Mouse (Mus musculus) neural tube, embryonic 10.5 days (tissue): ENCODE data around the gene Ttc30a2.
A peak's percentile ranks its signal among the peaks of the same experiment; 100 is the strongest.
"Not testable (repeated sequence)": the region's sequence is repeated elsewhere in the genome, so short reads cannot be mapped to it uniquely, and the experiment has no call there.

Source experiments
- DNase-seq: peaks from one replicate; pipeline ENCODE4 v3.0.0-alpha.2; 2017; ENCODE audit warnings: low spot score; ENCODE audit errors: extremely low spot score

Ttc30a2 gene

DNA sequence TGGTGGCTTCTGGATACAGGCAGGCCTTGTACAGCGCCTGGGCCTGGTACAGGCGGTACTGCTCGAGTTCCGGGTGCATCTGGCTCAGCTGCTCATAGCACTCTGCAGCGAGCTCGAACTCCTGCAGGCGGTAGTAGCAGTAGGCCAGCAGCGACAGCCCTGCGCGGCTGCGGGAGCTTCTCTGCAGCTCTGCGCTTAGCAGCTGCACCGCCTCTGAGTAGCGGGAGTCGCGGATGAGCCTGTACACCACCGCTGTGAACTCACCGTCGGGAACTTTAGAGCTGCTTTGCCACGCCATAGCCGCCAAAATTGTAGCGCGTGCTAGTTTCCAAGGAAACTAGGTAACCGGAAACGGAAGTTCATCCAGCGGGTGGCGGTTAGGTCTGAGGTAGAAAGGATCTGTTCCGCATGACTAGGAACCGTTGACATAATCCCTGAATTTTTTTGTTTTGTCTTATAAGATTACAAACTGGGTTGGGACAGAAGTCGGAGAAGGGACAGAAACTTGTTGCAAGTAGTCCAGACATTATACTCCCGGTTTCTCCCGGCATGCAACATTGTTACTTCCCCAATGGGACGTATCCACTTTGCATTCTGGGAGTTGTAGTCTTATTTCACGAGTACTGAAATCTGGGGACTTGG, 3.6 kb upstream of the Ttc30a2 start, which contains the start of gene Ttc30a1:
Gene Ttc30a1 (minus strand): TSS at position 528 of the 642 bp plus-strand sequence.
- DNase-seq: peak; percentile 90

DNA sequence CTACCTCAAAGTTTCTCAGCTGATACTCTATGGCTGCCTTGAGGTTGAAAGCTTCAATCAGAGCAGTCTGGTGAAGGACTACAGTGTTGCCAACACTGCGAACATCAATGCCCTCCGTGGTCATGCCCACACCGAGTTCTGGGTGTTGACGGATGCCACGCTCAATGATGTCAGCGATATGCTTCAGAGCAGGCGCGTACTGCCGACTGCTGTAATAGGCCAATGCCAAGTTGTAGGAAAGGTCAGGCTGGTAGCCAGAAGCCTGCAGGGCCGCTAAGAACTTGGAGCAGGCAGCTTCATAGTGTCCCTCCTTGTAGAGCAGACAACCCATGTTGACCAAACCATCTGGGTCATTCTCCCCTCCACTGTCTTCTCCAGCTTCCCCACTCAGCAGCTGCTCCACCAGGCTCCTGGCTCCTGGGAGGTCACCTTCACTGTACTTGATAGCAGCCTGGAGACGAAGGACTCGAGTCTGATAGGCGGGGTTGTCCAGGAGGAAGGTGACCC, 3.0 kb upstream of the Ttc30a2 start:
- DNase-seq: not testable (repeated sequence)

DNA sequence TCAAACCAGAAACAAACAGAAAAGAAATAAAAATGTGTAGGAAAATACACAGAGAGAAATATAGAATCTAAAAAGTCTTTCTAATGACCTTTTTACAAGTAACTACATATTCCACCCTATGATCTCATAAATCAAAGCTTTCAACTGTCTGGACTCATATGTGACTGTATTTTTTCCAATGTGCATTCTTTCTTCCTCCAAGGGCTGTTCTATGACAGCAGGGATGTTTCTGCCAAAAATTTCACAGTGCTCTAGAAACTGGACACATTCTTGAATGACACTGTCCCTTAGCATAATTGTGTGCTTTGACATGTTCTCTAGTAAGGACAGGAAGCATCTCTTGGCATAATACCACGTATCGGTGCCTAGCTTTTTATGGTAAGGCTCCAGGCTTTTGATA, 1.9 kb downstream of the Ttc30a2 start:
- not testable (repeated sequence) for DNase-seq

DNA sequence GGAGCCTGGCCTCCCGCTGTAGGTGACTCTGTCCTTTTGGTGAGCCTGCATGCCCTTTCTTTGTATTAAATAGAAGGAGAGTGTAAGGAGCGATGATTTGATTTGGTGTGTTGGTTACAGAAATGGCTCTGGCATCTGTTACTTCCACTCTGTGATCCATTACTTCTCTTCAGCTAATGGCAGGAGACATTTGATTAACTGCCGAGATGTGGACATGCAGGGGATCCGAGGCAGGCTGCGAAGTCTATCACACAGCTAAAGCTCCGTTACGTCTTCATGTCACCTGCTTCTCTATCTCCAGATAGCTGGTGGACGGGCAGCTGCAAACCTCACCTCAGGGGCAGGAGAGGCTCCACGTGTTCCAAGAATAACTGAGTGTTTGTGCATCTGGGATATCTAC, 3.8 kb downstream of the Ttc30a2 start:
- no peak for DNase-seq

DNA sequence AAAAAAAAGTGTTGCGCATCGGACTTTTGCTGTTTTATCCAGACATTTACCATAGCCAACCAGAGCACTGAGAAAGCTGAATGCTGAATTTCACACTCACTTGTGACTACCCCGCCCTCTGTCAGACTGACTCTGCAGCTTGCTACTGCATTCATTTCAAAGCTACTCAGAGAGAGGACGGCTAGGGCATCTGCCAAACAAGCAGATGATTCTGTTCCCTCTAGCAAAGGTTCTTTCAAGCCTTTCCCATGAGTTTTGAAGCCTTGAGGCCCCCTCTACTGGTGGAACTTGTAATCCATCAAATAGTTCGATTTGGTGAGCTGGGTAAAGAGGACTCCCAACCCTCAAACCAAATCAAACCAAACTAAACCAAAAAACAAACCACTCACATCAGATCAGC, 13.0 kb downstream of the Ttc30a2 start:
- DNase-seq: peak; percentile 42

DNA sequence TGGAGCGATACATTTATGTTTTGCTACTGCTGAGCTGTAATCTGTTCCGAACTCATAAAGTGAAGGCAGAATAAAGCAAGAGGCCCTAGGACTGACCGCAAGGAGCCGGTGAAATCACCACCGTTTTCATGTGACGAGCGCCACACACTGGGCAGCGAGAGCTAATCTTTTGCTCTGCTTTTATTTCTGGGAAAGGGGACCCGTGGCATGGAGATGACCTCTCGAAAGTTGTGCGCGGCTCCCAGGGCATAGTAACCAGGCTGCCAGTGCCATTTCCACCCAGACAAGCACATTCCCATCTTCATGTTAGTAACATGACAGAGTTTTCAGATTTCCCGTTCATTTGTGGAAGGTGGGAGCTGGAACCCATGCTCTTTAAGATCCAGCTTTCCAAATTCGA, 13.5 kb downstream of the Ttc30a2 start:
- DNase-seq: peak; percentile 67

DNA sequence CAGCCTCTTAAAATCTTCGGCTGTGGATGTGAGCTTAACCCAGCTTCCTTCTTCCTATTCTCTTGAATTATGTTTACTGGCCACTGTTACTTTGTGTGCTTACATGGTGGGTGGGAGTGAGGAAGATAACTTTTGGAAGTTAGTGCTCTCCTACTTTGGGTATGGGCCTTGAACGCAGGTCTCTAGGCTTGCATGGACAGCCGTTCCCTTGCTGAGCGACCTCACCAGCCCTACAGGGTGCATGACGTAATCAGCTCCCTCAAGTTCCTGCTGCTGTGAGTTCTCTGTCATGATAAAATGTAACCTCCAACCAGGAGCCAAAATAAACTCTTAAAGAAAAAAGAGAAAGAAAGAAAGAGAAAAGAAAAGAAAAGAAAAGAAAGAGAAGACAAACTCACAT, 13.9 kb downstream of the Ttc30a2 start:
- DNase-seq: no peak

DNA sequence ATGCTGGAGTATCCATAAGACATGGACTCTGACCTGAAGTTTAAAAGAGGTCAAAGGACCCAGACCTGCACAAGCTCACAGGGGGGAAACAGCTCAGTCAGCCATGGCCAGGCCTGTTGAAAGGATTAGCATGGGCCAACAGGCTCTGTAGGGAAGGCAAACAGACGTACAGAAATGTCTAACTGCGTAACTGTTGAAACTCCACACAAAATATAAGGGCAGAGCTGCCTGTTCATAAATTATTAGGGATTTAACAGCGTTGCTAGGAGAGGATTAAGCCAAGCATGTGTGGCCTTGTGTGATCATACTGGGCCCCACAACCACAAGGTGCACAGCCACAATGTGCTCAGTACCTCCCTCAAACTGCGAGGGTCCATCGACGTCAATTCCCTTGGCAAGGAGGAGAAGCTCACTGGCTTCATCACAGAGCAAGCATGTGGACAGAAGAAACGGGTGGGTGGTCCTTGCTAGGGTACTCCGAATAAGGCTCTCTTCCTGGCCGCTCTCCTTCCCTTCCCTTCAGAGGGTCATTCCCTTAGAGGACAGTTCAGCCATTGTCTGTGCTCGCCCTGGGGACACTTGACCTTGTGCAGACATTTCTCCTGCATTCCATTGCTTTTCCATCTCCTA, 14.6 kb downstream of the Ttc30a2 start:
- no peak for DNase-seq

DNA sequence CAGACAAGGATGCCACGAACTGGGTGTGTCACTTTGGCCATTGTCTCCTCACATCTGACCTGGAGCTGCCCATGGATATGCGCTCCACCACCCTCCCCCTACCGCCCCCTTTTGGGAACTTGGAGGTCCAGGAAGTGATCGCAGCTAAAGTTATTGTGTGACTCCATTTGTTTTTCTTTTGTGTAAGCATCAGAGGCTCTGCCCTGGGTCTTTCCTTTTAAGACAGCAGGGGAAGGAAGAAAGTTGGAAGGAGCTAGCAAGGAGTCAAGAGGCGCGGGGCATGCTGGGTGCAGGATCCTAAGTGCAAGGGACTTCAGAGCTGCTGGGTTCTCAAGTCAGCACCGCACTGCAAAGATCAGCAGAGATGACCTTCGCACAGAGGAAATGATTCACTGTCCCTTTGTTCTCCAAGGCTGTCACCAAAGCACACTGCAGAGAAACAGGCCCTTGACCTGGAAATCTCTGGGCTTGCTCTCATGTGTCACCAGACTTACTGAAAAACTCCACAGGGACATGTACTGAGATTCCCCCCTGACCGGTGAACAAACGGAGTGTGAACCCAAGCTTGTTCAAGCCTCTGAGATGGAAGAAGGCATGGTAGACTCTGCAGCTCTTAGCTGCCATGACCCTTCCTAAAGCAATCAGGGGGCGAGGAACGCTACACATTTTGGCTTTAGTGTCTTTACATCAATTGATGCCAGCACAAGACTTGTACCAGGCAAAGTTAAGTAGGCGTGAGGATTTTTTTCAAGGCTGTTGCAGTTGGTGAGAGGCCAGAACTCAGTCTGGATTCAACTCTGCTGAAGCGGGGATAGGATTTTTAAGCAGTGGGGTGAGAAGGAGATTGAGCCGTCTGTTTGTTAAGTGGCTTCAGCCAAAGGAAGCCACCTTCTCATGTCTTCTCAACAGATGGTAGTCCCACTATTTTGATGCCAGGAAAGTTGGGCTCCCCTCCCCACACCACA, 17.3 kb downstream of the Ttc30a2 start:
- DNase-seq: peak; percentile 60

DNA sequence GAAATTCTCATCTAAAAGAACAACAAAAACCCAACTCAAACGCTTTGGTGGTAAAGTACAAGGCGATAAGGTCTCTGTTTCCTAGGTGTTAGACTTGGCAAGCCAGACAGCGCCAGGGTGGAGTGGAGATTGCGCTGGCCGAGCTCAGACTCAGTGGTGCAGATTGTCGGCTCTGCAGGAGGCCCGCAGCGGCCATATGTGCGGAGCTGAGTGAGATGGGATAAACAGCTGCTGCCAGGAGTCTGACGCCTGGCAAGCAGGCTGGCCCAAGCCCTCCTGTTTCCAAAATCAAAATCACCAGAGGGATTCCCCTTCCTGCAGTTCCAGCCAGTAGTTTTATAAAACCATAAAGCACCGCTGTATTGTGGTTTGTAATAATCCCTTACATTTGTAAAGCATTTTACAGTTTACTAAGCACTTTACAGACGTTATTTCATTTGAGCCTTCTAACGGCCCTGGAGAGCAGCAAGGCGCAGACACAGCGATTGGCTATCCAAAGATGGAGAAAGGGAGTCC, 18.1 kb downstream of the Ttc30a2 start:
- peak; percentile 69 for DNase-seq

DNA sequence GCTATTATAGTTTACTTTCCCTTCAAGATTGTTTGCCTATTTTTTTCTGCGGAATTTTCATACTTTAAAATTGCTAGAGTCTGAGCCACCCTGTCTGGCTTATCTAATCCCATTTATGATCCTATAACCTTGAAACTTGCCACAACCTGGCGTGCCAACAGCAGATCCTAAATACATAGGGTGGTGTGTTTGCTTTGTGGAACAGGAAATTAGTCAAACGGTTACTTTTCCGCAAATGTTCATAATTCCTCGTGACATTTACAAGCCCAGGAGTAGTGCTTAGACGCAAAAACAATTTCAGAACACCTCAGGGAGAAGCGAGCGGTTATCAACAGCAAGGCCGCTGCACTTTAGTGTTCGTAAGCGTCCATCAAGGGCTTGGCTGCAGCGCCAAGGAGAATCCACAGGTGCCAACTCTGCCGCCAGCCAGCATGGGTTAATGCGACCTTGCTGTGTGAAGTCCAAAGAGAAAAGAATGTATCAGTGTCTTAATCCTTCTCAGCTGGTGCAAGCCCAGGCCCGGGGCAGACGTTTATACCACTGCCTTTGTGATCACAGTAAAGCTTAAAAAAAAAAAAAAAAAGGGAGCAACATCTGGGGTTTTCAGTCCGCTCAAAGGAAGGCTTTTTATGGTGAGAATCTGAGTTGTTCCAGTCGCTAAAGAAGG, 18.7 kb downstream of the Ttc30a2 start:
- DNase-seq: peak; percentile 48

DNA sequence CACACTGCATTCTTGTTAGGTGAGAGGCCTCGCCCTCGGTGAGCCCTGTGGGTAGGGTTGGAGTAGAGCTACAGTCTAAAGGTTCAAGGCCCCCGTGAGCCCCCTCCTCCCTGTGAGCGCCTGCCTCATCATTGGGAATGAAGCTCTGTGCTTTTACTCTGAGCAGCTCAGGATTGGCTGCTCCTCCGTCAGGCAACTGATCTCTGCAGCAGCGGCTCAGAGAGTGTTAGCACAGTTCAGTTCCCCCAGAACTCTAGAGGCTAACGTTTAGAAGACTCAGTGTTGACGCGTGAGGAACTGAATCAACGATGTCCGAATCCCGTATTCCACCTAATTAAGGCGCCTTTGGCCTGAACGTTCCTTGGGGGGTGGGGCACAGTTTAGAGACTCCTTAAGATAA, 22.3 kb downstream of the Ttc30a2 start:
- no peak for DNase-seq

DNA sequence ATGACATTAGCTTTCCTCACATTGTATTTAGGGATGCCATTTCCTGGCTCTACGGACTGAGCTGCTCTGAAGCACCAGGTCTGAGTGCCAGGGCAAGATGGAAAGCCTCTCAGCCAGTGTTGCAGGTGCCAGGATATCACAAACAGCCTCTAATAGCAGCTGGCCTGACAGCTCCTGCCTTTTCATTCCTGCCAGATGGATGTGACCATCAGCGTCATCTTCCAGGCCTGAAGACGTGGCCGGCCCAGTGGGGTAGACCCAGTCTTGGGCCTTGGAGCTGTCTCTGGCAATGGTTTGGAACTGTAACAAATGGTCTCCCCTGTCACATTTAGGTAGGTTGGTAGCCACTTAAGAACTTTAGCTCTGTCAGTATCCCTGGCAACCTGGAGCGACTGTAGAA, 24.6 kb downstream of the Ttc30a2 start:
- no peak for DNase-seq

DNA sequence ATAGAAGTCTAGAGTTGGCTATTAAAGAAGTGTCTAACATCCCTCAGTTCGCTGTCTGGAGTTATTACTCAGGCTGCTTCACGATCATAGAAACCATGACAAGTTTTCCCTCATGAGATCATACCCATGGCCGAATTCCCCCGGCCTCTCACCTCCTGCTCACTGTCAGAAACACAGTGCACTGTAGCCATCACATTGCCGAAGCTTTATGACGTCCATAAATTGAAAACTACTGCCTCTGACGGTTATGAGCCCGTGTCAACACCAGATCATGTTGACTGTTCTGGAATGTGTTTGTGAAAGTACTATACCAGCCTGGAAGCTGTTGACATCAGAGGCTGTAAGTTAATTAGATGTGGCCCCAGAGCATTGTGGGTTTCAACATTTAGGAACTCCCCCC, 27.3 kb downstream of the Ttc30a2 start:
- no peak for DNase-seq

DNA sequence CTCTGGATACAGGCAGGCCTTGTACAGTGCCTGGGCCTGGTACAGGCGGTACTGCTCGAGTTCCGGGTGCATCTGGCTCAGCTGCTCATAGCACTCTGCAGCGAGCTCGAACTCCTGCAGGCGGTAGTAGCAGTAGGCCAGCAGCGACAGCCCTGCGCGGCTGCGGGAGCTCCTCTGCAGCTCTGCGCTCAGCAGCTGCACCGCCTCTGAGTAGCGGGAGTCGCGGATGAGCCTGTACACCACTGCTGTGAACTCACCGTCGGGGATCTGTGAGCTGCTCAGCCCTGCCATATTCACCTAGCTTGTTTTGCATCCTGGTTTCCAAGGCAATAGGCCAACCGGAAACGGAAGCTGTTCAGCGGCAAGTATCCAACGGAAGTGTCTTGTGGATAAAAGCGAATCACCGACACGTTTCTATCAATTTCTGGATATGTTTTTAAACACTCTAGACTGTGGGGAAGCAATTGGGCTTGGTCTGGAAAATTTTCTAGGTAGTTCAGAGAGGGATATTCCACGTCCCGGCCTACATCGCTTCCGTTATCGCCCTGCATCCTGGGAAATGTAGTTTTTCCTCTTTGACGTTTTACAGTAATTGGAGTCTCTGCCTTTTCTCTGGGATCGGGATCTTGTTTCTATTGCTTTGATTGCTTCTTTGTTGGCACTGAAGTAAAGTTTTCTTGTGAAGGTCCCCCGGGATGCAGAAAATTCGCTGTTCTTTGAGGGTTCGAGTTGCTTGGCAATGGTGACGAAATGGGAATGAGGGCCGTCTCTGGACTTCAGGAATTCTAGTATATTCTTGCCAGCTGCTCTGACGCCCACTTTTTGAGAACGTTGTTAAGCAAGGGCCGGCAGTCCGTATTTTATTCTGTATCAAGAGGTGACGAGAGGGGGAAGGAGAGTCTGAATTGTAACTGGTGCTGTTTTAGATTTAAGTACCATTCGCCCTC, 39.6 kb downstream of the Ttc30a2 start, which contains the start of gene Ttc30b:
Gene Ttc30b (minus strand): TSS at position 469 of the 947 bp plus-strand sequence.
- peak; percentile 86 for DNase-seq

DNA sequence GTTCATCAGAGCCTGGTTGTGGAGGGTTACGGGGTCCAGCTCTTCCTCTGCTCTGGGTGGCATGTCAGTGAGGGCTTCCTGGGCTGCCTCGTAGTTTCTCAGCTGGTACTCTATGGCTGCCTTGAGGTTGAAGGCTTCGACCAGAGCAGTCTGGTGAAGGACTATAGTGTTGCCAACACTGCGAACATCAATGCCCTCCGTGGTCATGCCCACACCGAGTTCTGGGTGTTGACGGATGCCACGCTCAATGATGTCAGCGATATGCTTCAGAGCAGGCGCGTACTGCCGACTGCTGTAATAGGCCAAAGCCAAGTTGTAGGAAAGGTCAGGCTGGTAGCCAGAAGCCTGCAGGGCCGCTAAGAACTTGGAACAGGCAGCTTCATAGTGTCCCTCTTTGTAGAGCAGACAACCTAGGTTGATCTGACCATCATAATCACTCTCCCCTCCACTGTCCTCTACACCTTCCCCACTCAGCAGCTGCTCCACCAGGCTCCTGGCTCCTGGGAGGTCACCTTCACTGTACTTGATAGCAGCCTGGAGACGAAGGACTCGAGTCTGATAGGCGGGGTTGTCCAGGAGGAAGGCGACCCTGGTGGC, 40.4 kb downstream of the Ttc30a2 start:
- DNase-seq: not testable (repeated sequence)

DNA sequence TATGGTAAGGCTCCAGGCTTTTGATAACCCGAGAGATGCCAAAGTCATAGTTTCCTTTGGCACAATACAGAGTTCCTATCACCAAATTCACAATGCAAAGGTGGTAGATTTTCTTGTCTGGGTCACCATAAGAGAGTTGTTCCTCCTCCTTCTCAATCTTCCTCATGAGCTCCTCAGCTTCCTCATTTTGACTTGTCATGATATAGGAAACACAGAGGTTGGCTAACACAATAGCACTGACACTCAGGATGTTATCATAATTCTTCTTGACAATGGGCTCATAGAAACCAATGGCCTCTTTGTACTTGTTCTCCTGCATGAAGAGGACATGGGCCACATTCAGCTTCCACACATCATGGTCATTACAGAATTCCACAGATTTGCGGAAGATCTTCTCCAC, 41.3 kb downstream of the Ttc30a2 start:
- DNase-seq: not testable (repeated sequence)

DNA sequence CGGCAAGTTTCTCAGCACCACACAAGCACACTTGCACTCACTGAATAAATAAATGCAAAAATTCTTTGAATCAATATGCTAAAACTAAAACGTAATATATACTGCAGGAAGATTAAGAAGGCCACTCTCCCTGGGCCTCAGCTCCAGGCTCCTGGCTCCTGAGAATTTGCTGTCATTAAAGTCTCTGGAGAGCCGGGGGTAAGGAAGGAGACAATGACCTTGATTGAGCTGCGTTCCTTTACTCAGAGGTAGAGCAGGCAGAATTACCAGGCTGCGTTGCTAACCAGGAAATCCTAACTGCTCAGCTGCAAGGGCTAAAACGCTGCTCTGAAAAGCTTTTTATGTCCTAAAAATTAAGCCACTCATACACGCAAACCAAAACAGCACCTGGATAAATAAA, 44.4 kb downstream of the Ttc30a2 start:
- DNase-seq: no peak

DNA sequence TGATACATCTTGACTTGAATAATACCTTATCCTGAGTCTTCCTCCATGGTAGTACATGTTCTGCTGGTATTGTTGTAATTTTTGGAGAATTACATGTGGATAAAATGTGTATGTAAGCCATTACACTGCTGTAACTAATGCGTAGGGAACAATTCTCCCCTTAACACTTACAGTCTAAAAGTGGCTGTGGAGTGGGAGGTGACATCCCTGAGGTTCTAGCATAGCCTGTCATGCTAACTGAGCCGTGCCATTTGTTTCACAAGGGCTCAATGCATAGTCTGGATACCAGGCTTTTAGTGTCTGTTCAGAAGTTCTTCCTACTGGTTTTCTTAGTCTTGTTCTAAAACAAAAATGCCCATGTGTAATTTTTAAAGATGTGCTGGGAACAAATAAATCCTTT, 47.0 kb downstream of the Ttc30a2 start:
- DNase-seq: no peak
